Mouse (Mus musculus) intestine, embryonic 15.5 days (tissue): ENCODE measurements around the gene Sox5. TPM values are rescaled to one million over a fixed set of nuclear protein-coding genes. Genes with fewer than 3 reads are reported as not detected.
A peak's percentile ranks its signal among the peaks of the same experiment; 100 is the strongest.

Experiments
- ATAC-seq: fragments of 200-750 bp; cut with Nextera tagmentation; 2 replicates; pipeline ENCODE4 v1.8.0; 2017; ENCODE audit warnings: moderate TSS enrichment, moderate library complexity
- H3K27ac ChIP-seq: fragments of 300-500 bp; sonication (generic); 2 replicates; pipeline ENCODE4 v1.5.1; 2015; ENCODE audit warnings: mild to moderate bottlenecking, inconsistent platforms
- H3K27me3 ChIP-seq: fragments of 300-500 bp; sonication (generic); replicated peaks from 2 replicates; pipeline ENCODE4 v1.6.1; 2015; ENCODE audit warnings: inconsistent platforms
- H3K36me3 ChIP-seq: fragments of 300-500 bp; sonication (generic); 2 replicates; pipeline ENCODE4 v1.6.1; 2015; ENCODE audit warnings: inconsistent platforms
- H3K4me1 ChIP-seq: fragments of 300-500 bp; sonication (generic); replicated peaks from 2 replicates; pipeline ENCODE4 v1.6.1; 2015; ENCODE audit warnings: inconsistent platforms
- H3K4me2 ChIP-seq: fragments of 300-500 bp; sonication (generic); replicated peaks from 2 replicates; pipeline ENCODE4 v1.6.1; 2015; ENCODE audit warnings: mild to moderate bottlenecking, inconsistent platforms
- H3K4me3 ChIP-seq: fragments of 300-500 bp; sonication (generic); replicated peaks from 2 replicates; pipeline ENCODE4 v1.5.1; 2015; ENCODE audit warnings: inconsistent platforms
- H3K9ac ChIP-seq: fragments of 300-500 bp; sonication (generic); 2 replicates; pipeline ENCODE4 v1.6.1; 2015; ENCODE audit warnings: inconsistent platforms
- H3K9me3 ChIP-seq: fragments of 300-500 bp; sonication (generic); 2 replicates; pipeline ENCODE4 v1.6.1; 2016; ENCODE audit warnings: inconsistent platforms
- WGBS: fragments of 180-500 bp; shearing (Covaris S2); methylation state at CpG from one replicate; pipeline ENCODE4 v1.1.7; 2015; 5-methylcytosine and 5-hydroxymethylcytosine counted together
- polyA plus RNA-seq: library from polyadenylated mRNA; unstranded; fragments of >200 nt; fragmentation: Nextera tagmentation; extraction: Ambion mirVana; gene quantifications from 2 replicates; pipeline ENCODE4 v1.2.1, GENCODE M21; 2015

Sox5 gene
- polyA plus RNA-seq, 1 experiment from 2014 or later, result 12.9 TPM

GRCm38 (mm10) chr6:144337436-144337969 lies 444.3 kb downstream of the Sox5 start:
- no peaks in the 10 kb centered on the region for H3K9me3 ChIP-seq
- no peak overlapping the region for H3K4me2 ChIP-seq
- H3K36me3 ChIP-seq, result no peaks in the 10 kb centered on the region
- WGBS, result 52% methylated on average over 14 of the region's 14 CpGs
- no peak for ATAC-seq
- H3K4me1 ChIP-seq, result no peaks in the 10 kb centered on the region
- H3K4me3 ChIP-seq, result no peak overlapping the region
- no peak overlapping the region for H3K9ac ChIP-seq
- no peak overlapping the region for H3K27ac ChIP-seq
- H3K27me3 ChIP-seq, result no peaks in the 10 kb centered on the region

GRCm38 (mm10) chr6:144336789-144337188 lies 445.0 kb downstream of the Sox5 start:
- no peak overlapping the region for H3K4me2 ChIP-seq
- no peak overlapping the region for H3K9ac ChIP-seq
- H3K36me3 ChIP-seq, result no peaks in the 10 kb centered on the region
- H3K27ac ChIP-seq, result no peak overlapping the region
- H3K4me1 ChIP-seq, result no peaks in the 10 kb centered on the region
- 91% methylated on average over 4 of the region's 4 CpGs for WGBS
- H3K4me3 ChIP-seq, result no peak overlapping the region
- no peaks in the 10 kb centered on the region for H3K27me3 ChIP-seq
- ATAC-seq, result no peak
- H3K9me3 ChIP-seq, result no peaks in the 10 kb centered on the region

- 83% methylated on average over 4 of the region's 4 CpGs for WGBS
- Histone ChIP-seq H3K36me3 (no peaks in the 10 kb centered on the region), H3K27me3 (no peaks in the 10 kb centered on the region), H3K4me3 (no peak overlapping the region), H3K4me2 (no peak overlapping the region), H3K27ac (no peak overlapping the region), H3K4me1 (no peaks in the 10 kb centered on the region), H3K9ac (no peak overlapping the region), H3K9me3 (no peaks in the 10 kb centered on the region)
- no peak for ATAC-seq
Observed at GRCm38 (mm10) chr6:144333146-144333545, 448.6 kb downstream of the Sox5 start.

GRCm38 (mm10) chr6:144332027-144332426 lies 449.8 kb downstream of the Sox5 start:
- Histone ChIP-seq H3K4me2 (no peak overlapping the region), H3K36me3 (no peaks in the 10 kb centered on the region), H3K4me1 (no peaks in the 10 kb centered on the region), H3K27ac (no peak overlapping the region), H3K4me3 (no peak overlapping the region), H3K9ac (no peak overlapping the region), H3K9me3 (no peaks in the 10 kb centered on the region), H3K27me3 (no peaks in the 10 kb centered on the region)
- 69% methylated on average over 4 of the region's 4 CpGs for WGBS
- peak; percentile 95 for ATAC-seq

GRCm38 (mm10) chr6:144329311-144329930 lies 452.4 kb downstream of the Sox5 start:
- Histone ChIP-seq H3K36me3 (no peaks in the 10 kb centered on the region), H3K27ac (no peak overlapping the region)

GRCm38 (mm10) chr6:144328779-144329178 lies 453.0 kb downstream of the Sox5 start:
- Histone ChIP-seq H3K4me1 (no peaks in the 10 kb centered on the region), H3K36me3 (no peaks in the 10 kb centered on the region), H3K9me3 (no peaks in the 10 kb centered on the region), H3K4me3 (no peak overlapping the region), H3K4me2 (no peak overlapping the region), H3K27me3 (no peaks in the 10 kb centered on the region), H3K27ac (no peak overlapping the region), H3K9ac (no peak overlapping the region)
- whole genome bisulfite sequencing, result 73% methylated on average over 4 of the region's 4 CpGs
- no peak for ATAC-seq

More at GRCm38 (mm10) chr6:144329311-144329930, 452.4 kb downstream of the Sox5 start:
- no peaks in the 10 kb centered on the region for H3K27me3 ChIP-seq
- H3K4me3 ChIP-seq, result no peak overlapping the region
- H3K9me3 ChIP-seq, result no peaks in the 10 kb centered on the region
- no peak for ATAC-seq
- no peaks in the 10 kb centered on the region for H3K4me1 ChIP-seq
- 76% methylated on average over 2 of the region's 2 CpGs for WGBS
- no peak overlapping the region for H3K9ac ChIP-seq
- no peak overlapping the region for H3K4me2 ChIP-seq

- no peak overlapping the region for H3K27ac ChIP-seq
- H3K27me3 ChIP-seq, result no peaks in the 10 kb centered on the region
- 84% methylated on average over 3 of the region's 3 CpGs for WGBS
- 0 out of 2 replicates have a peak, but pooled peaks have one; percentile 53 for ATAC-seq
- H3K9me3 ChIP-seq, result no peaks in the 10 kb centered on the region
- no peaks in the 10 kb centered on the region for H3K36me3 ChIP-seq
- H3K9ac ChIP-seq, result no peak overlapping the region
- no peaks in the 10 kb centered on the region for H3K4me1 ChIP-seq
- no peak overlapping the region for H3K4me2 ChIP-seq
- H3K4me3 ChIP-seq, result no peak overlapping the region
Observed at GRCm38 (mm10) chr6:144326817-144327216, 455.0 kb downstream of the Sox5 start.

- H3K4me1 ChIP-seq, result no peaks in the 10 kb centered on the region
Observed at GRCm38 (mm10) chr6:144323372-144323771, 458.4 kb downstream of the Sox5 start.

GRCm38 (mm10) chr6:144322297-144323047 lies 459.3 kb downstream of the Sox5 start:
- no peaks in the 10 kb centered on the region for H3K9me3 ChIP-seq
- ATAC-seq, result no peak
- no peak overlapping the region for H3K4me3 ChIP-seq
- no peak overlapping the region for H3K9ac ChIP-seq
- H3K27me3 ChIP-seq, result no peaks in the 10 kb centered on the region
- no peak overlapping the region for H3K4me2 ChIP-seq
- H3K27ac ChIP-seq, result no peak overlapping the region
- H3K4me1 ChIP-seq, result no peaks in the 10 kb centered on the region
- WGBS, result 91% methylated on average over 13 of the region's 13 CpGs
- no peaks in the 10 kb centered on the region for H3K36me3 ChIP-seq

More at GRCm38 (mm10) chr6:144323372-144323771, 458.4 kb downstream of the Sox5 start:
- Histone ChIP-seq H3K9me3 (no peaks in the 10 kb centered on the region), H3K27me3 (no peaks in the 10 kb centered on the region), H3K9ac (no peak overlapping the region), H3K36me3 (no peaks in the 10 kb centered on the region), H3K4me2 (no peak overlapping the region), H3K4me3 (no peak overlapping the region), H3K27ac (no peak overlapping the region)
- ATAC-seq, result no peak
- WGBS, result 73% methylated on average over 4 of the region's 4 CpGs

- H3K36me3 ChIP-seq, result no peaks in the 10 kb centered on the region
- no peaks in the 10 kb centered on the region for H3K27me3 ChIP-seq
- H3K9me3 ChIP-seq, result no peaks in the 10 kb centered on the region
- no peak overlapping the region for H3K27ac ChIP-seq
- no peak overlapping the region for H3K4me3 ChIP-seq
- H3K4me1 ChIP-seq, result no peaks in the 10 kb centered on the region
- H3K9ac ChIP-seq, result no peak overlapping the region
- no peak for ATAC-seq
- H3K4me2 ChIP-seq, result no peak overlapping the region
Observed at GRCm38 (mm10) chr6:144320327-144320726, 461.4 kb downstream of the Sox5 start.

- H3K9ac ChIP-seq, result no peak overlapping the region
- H3K36me3 ChIP-seq, result no peaks in the 10 kb centered on the region
- H3K4me1 ChIP-seq, result no peaks in the 10 kb centered on the region
- ATAC-seq, result no peak
- H3K27me3 ChIP-seq, result no peaks in the 10 kb centered on the region
- no peak overlapping the region for H3K4me2 ChIP-seq
- H3K9me3 ChIP-seq, result no peaks in the 10 kb centered on the region
- H3K4me3 ChIP-seq, result no peak overlapping the region
- no peak overlapping the region for H3K27ac ChIP-seq
- 60% methylated on average over 6 of the region's 6 CpGs for WGBS
Observed at GRCm38 (mm10) chr6:144319717-144320116, 462.1 kb downstream of the Sox5 start.

- no peak; the same call in 1 of the 2 replicates for ATAC-seq
- Histone ChIP-seq H3K4me2 (no peak overlapping the region), H3K4me3 (no peak overlapping the region), H3K9me3 (no peaks in the 10 kb centered on the region), H3K36me3 (no peaks in the 10 kb centered on the region), H3K27me3 (no peaks in the 10 kb centered on the region), H3K27ac (no peak overlapping the region), H3K4me1 (no peaks in the 10 kb centered on the region), H3K9ac (no peak overlapping the region)
- WGBS, result 79% methylated on average over 17 of the region's 17 CpGs
Observed at GRCm38 (mm10) chr6:144312781-144313754, 468.7 kb downstream of the Sox5 start.
